Mouse (Mus musculus): ENCODE measurements around the gene Ndufa6.
"Not testable (repeated sequence)": the region's sequence is repeated elsewhere in the genome, so short reads cannot be mapped to it uniquely, and the experiment has no call there.

Gene Ndufa6

DNA sequence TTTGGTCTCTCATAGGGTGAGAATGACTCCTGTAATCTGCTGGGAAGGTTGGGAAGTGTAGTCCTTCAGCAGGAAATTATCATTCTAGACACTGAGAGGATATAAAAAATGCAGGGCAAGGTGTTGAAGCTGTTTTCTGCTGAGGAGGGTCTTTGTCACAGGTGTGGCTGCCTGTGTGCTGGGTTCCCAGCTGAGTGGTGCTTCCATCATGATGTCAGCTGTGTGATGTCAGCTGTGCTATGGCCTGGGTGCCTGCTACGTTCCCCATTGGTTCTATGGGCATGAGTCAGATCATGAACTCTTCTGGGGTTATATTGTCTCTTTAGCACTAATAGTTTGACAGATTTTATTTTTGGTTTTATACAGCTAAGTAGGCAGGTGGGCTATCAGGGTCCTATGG, 14.7 kb upstream of the Ndufa6 start:
- in situ Hi-C loops (cut with MboI; ENCODE audit: unreplicated experiment in 2 of 2) = no loop called here

DNA sequence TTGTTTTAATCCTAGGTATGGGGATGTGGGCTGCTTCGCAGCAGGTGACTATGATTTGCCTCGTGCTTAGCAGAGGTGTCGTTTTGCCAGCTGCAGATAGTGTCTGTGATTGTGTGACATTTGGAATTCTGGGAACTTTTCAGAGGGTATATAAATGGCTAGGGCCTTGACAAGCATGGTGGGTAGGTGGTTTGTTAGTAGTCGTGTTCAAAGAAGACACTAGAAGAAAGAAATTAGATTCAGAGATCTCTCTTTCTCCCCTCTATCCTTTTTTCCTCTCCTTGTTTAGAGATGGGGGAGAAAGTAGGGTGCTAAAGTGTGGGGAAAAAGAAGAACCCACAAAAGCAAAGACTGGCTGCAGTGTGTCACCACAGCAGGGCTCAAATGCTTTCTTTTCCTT, 14.0 kb upstream of the Ndufa6 start:
- in situ Hi-C loops (cut with MboI; ENCODE audit: unreplicated experiment in 2 of 2) = no loop called here

DNA sequence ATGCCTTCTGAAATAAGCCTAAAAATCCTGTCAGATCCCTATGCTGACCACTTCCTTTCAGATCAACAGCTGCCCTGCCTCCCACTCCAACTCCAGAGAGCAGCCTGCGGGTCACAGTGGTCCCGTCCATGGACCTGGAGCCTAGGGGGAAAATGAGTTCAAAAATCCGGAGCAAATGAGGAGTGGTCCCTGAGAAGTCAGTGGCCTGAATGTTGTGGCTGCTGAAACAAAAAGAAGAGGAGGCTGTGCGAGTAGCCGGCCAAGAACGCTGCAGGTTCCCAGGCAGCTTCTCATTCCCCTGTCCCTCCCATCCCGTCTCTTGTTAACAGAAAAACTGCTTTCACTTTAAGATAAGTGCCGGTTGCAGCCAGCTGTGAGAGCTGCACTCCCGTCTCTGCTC, 10.4 kb upstream of the Ndufa6 start:
- in situ Hi-C loops (cut with MboI; ENCODE audit: unreplicated experiment in 2 of 2) = not testable (repeated sequence)

DNA sequence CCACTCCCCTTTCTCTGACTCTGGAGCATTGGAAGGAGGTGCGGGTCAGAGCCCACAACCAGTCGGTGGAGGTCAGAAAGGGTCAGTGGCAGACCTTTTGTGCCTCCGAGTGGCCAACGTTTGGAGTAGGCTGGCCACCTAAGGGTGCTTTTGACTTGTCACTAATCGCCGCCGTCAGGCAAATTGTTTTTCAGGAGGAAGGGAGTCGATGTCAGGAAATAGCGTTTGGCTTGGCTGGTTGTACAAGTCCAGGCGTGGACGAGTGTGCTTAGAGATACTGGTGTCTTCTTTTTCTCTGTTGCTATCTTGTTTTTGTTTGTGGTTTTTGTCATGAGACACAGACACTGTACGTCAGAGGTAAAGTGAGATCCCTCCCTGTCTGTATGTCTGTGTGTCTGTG, 9.7 kb upstream of the Ndufa6 start:
- in situ Hi-C loops (cut with MboI; ENCODE audit: unreplicated experiment in 2 of 2) = not testable (repeated sequence)

DNA sequence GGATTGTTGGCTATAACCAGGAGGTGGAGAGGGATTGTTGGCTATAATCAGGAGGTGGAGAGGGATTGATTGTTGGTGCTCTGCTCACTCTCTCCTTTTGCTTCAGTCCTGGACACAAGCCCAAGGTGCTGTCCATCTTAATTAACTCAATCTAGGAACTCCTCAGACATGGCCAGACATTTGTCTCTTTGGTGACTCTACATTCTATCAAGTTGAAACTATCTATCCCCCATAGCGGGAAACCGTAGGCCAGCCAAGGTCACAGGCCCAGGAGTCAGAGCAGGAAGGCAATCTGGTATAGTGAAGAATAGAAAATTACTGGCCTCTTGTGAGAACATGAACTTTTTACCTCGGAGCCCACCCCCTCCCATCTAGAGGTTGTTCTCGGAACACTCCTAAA, 8.1 kb upstream of the Ndufa6 start:
- in situ Hi-C loops (cut with MboI; ENCODE audit: unreplicated experiment in 2 of 2) = no loop called here

DNA sequence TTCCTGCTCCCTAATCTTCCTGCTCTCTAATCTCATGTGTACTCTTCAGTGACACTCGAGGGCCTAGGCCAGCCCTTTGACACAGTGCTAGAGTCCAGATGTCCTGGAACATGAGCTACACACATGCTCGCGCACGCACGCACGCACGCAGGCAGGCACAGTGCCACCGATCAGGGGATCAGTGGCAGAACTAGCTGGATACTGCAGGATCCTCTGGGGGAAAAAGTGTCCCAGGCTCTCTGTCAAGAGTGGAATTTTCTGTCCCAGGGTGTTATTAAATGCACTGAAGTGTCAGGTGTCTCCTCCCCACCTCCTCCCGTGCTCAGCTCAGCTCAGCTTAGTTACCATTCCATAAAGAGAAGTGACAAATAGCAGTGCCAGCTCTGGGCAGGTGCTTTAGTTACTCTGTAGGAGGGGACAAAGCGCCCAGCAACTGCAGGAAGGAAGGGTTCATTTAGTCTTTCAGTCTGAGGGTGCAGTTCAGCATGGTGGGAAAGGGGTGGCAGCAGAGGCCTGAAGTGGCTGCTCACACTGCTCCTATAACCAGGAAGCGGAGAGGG, 7.4 kb upstream of the Ndufa6 start:
- in situ Hi-C loops (cut with MboI; ENCODE audit: unreplicated experiment in 2 of 2) = no loop called here

DNA sequence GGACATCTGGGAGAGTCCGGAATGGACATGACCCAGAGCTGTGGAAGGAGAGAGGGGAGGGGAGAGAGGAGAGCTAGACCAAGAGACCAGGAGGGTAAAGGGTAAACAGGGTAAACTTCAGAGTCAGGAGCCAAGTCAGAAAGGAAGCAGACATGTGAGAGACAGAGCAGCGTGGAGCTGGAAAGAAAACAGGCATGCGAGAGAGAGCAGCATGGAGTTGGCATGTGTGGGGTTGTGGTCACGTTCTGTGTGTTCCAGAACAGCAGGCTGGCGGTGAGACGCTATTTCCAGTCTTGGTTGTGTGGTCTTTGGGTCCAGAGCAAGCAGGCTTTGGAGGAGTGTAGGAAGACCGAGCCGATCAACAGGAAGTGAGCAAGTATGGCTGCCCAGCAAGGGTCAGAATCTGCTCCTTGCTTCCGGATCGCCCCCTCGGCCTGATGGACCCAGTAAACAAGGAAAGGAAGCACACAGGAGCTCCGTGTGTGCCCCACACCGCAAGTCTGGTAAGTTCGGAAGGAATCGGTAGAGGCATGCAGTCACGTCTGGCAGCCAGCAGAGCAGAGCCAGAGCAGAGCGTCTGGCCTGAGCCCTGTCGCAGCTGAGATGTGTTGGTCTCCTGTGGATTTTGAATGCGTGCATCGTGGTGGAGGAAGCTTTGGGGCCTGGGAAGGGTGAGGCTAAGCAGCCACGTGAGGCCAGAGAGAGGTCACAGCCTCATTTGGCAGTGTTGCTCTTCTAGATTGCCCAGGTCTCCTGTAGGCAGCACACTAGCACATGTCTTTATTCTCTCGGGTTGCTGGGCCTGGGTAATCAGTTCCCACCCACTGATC, 4.5 kb upstream of the Ndufa6 start:
- in situ Hi-C loops (cut with MboI; ENCODE audit: unreplicated experiment in 2 of 2) = no loop called here

DNA sequence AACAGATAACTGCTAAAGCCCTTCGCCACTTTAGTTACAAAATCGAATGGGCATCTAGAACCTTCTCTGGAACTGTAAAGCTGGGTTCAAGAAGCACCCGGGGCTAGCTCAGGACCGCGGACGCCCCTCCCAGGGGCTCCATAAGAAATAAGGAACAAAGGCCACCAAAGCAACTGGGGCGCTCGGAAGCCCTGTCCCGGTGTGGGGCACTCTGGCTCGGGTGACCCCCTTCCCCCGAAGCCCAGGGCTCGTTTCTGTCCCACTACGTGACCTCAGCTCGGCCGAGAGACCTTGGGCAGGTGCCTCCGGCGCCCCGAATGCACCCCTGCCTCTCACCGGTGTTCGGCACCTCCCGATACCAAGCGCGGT, 393 bp downstream of the Ndufa6 start:
- in situ Hi-C loops (cut with MboI; ENCODE audit: unreplicated experiment in 2 of 2) = no loop called here

DNA sequence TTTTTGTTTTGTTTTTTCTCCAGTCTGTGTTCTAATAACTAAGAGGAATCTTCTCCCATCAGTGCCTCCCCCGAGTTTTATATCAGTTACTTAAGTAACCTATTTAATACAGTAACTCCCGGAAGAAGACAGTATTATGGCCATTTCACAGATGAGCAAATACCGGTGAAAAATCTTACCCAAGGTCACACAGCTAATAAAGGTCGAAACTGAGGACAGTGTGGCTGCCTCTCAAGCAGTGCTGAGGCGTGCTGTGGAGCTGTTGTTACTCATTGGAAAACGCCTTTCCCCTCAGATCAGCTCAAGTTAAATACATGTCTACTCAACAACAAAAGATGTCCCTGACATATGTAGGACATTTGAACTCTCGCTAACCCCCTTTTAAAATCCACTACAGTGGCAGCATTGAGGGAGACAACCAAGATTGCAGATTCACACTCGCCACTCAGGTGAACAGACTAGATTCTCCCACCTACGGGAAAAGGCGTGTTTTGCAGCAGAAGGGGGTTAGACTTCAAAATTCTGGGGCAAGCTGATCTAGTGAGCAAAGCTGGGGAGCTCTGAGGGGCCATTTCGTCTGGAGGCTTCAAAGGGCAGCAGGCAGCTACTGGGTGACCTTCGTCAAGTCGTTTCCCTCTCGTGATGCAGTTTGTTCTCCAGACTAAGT, 911 bp downstream of the Ndufa6 start:
- in situ Hi-C loops (cut with MboI; ENCODE audit: unreplicated experiment in 2 of 2) = no loop called here

DNA sequence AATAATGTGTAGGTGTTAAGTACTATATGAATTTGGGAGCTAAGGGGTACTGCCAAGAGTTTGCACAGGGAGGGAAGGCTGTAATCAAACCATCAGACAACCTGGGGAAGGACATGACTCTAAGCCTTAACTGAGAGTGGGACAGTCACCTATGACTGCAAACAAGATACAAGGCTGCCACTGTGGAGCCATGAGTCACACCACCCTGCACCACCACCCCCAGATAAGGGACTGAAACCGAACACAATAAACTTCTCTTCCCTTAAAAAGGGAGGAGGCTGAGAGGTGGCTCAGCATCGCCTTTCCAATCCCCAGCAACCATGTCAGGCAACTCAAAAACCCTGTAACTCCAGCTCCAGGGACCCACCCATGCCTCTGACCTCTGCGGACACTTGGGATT, 2.6 kb downstream of the Ndufa6 start:
- in situ Hi-C loops (cut with MboI; ENCODE audit: unreplicated experiment in 2 of 2) = no loop called here

DNA sequence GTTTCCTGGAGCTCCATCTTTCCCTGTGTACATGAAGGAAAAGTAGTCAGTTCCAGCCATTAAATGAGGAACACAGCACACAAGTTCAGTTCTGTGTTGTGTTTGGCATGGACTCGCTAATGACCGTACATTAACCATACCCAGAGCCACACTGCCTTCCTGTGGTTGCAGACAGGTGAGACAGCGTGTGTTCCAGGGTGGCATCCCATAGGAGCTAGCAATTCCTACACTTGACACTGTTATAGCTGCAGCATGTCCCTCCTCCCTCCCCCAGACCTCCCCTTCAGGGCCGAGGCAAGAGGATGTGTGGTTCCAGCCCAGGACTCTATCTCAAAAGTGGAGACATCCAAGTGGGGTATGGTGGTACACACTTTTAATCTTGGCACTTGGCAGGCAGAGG, 3.8 kb downstream of the Ndufa6 start:
- in situ Hi-C loops (cut with MboI; ENCODE audit: unreplicated experiment in 2 of 2) = no loop called here

DNA sequence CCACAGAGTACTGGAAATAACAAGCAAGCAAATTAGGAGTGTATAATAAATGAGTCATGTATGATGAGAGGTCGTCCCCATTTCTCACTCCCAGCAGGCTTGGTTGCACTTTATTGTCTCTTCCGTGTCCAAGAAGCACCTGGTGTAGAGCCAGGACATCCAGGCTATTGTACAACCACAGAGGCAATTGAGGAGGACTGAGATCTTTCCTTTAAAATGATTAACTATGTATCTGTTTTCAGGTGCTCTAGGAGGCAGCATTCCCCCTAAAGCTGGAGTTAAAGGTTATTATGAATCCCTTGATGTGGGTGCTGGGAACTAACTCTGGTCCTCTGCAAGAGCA, 5.2 kb downstream of the Ndufa6 start:
- in situ Hi-C loops (cut with MboI; ENCODE audit: unreplicated experiment in 2 of 2) = no loop called here

DNA sequence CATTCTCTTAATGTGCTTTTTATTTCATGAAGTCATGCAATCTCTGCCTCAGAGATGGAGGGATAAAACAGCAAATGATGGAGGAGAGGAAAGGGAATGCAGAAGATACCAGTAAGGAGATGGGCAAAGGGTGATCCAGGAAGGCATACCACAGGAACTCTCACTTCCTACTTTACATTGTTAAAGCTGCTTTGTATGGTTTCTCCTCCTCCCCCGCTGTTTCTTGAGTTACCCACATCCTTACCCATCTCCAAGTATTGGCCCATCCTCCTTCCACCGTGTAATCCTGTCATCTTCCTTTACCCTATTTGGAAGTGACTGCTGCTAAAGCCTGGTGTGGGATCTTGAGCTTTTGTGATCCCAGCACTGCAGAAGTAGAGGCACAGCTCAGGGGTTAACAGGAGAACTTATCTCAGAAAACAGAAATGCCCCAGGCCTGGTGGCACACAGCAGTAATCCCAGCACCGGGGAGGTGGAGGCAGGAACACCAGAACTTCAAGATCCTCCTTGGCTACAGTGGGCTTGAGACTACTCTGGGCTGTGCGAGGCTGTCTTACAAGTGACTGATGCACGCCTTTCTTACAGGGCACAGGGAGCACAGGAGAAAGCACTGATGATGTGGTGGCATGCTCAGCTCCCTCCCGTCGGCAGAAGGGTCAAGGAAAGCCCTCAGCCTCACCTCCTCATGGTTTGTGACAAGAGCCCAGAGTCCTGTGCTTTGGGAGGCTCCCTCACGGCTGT, 5.7 kb downstream of the Ndufa6 start:
- in situ Hi-C loops (cut with MboI; ENCODE audit: unreplicated experiment in 2 of 2) = no loop called here

DNA sequence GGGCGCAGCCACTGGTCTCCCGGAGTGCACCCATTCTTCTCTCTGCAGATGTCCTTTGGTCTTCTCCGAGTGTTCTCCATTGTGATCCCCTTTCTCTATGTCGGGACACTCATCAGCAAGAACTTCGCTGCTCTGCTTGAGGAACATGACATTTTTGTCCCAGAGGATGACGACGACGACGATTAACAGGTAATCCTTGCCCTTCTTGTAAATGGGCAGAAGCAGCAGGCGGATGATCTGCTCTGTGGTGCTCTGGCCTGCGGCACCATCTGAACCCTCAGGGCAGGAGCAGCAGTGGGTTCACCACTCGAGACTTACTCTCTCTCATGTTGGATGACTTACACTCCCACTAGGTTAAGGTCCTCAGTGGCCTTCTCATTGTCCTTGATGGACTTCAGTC, 6.3 kb downstream of the Ndufa6 start:
- in situ Hi-C loops (cut with MboI; ENCODE audit: unreplicated experiment in 2 of 2) = no loop called here

DNA sequence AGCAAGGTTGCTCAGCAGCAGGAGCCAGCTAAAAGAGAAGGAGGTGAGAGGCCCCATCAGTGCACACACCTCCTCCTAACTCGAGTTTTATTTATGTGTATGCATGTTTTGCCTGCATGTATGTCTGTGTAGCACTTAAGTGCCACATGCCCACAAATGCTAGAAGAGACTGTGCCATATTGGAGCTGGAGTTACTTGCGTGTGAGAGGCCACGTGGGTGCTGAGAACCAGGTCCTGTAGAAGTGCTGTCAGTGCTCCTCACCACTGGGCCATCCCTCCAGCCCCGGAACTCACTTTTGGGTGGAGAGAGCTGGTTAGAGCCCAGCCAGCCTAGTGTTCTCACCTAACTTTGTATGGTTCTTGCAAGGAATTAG, 6.8 kb downstream of the Ndufa6 start:
- in situ Hi-C loops (cut with MboI; ENCODE audit: unreplicated experiment in 2 of 2) = no loop called here

DNA sequence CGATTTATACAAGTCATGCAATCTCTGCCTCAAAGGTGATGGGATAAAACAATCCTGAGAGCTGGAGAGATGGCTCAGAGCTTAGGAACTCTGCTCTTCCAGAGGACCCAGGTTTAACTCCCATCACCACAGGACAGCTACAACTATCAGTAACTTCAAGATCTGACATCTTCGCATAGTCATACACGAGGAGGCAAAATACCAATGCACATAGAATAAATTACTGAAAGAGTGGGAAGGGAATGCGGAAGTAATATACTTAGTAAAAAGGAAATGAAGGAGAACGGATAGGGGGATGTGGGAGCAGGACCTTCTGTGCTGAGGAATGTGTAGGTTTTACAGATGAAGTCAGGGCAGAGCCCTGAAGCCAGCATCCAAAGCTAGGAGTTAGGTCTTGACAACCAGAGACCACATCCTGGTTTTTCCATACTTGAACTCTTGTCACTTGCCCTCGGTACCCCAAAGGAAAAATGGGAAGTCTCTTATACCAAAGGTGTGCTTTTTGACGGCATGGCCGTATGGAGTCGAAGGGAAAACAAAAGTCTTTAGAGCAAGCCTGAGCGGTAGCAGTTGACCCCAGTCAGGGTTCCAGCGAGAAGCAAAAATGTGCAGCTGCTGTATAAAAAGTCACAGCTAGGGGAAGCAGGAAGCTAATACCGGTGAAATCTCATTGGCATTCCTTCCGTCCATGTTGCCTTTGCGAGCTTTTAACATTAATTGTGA, 7.4 kb downstream of the Ndufa6 start:
- in situ Hi-C loops (cut with MboI; ENCODE audit: unreplicated experiment in 2 of 2) = no loop called here

DNA sequence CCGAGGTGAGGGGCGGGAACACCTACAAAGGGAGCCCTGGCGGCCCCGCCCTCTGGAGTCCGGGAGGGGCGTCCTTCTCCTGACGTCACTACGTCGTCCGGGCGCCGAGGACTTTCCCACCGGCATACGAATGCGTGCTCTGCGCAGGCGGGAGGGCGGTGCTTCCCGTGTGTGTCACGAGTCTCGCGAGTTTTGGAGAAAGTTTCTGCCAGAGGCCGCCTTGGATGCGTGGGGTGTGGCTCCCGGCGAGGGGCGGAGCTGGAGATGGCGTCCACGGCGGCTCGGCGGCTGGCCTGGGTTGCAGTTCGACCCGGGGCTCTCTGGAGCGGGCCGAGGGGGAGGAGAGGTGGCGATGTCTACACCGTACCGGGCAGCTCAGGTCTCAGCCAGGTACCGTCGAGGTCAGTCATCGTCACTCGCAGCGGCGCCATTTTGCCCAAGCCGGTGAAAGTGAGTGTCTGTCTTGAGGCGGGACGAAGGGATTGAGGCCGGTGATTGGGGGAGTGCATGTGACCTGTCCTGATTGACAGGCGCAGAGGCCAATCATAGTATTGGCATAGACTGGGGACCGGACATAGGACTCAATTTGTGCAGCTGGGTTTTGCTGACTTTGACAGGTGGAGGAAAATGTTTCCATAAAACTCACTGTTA, 8.2 kb downstream of the Ndufa6 start:
- in situ Hi-C loops (cut with MboI; ENCODE audit: unreplicated experiment in 2 of 2) = no loop called here

DNA sequence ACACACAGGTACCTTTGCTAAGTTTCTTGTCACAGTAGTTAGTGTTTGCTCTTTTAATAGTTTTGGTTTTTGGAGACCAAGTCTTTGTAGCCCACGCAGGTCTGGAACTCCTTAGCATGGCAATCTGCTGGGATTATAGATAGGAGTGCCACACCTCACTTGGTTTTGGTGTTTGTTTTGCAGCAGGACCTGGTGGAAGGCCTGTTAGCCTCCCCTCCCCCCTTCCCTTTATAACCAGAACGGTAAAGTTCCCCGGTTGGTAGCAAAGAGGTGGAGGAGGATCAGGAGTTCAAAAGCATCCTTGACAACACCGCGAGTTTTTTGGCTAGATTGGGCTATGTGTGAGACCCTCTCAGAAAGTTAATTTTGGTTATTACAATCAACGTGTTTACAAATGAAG, 9.2 kb downstream of the Ndufa6 start:
- in situ Hi-C loops (cut with MboI; ENCODE audit: unreplicated experiment in 2 of 2) = no loop called here

DNA sequence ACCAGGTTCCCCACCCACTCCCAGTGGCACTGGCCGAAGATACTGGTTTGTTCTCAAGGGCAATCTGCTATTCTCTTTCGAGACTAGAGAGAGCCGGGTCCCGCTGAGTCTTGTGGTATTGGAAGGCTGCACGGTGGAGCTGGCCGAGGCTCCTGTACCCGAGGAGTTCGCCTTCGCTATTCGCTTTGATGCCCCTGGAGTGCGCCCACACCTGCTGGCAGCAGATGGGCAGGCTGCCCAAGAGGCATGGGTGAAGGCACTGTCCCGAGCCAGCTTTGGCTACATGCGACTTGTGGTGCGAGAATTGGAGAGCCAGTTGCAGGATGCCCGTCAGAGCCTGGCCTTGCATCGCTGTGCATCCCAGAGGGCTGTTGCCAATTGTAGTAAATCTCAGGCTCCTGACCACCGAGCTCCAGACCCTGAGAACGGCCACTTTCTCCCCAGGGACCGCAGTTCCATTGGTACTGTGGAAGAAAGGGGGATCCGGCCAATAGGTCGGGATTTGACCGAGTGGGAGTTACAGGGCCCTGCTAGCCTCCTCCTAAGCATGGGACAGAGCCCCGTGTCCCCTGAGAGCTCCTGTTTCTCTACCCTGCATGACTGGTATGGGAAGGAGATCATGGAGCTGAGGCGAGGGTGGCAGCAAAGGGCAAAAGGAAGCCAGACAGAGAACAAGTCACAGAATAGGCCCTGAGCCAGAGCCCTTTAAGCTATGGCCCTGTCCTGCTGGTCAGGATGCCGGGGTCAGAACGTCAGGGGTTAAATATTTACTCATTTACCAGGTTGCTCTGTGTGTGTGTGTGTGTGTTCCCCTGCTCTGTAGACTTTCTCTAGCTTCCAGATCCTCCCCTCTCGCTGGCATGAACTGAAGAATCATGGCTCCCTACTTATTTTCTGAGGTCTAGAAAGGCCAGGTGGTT, 10.5 kb downstream of the Ndufa6 start:
- in situ Hi-C loops (cut with MboI; ENCODE audit: unreplicated experiment in 2 of 2) = no loop called here

All from v-Abl transformed pro-B cells (cell line).